Mouse (Mus musculus) kidney, adult 2 months (tissue): Measurements from ENCODE around the gene Olfr676.
"Not testable (repeated sequence)": the region's sequence is repeated elsewhere in the genome, so short reads cannot be mapped to it uniquely, and the experiment has no call there.

Source experiments
- CTCF ChIP-seq: fragments of 200-500 bp; conservative IDR thresholded peaks from 2 replicates; pipeline ENCODE4 v1.5.1; 2011; ENCODE audit warnings: low read depth, mild to moderate bottlenecking, control low read depth, low read length, moderate library complexity, mixed read lengths; ENCODE audit not compliant: insufficient read depth, insufficient read length
- POLR2A ChIP-seq: fragments of 200-500 bp; IDR thresholded peaks from one replicate; pipeline ENCODE4 v1.6.1; 2011; ENCODE audit warnings: low read depth, low read length, control low read depth

DNA sequence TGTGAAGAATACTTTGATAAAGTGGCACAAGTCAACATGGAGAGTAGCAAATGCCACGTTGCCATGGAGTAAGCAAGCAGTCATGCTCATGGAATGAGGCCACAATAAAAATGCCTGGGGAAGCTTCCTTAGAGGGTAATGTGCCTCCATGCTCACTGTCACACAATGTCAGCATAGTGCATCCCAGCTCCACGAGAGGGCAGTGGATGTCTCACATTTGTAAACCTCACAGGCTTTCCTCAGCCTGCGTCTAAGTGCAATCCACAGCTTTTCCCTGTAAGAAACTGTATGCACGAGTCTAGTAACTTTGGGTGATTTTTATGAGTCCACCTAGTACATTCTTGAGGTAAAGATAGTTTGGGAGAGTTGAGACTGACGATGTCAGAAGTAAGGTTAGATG lies 1.3 kb downstream of the Olfr676 start:
- TF ChIP-seq CTCF, POLR2A: not testable (repeated sequence)
